Mouse (Mus musculus) midbrain, postnatal 0 days (tissue): ENCODE data around the gene Nudcd2. TPM values are rescaled to one million over a fixed set of nuclear protein-coding genes. Genes with fewer than 3 reads are reported as not detected.
A peak's percentile ranks its signal among the peaks of the same experiment; 100 is the strongest.

ENCODE experiments used
- ATAC-seq: fragments of 200-750 bp; cut with Nextera tagmentation; 2 replicates; pipeline ENCODE4 v1.8.0; 2017; ENCODE audit warnings: moderate number of reproducible peaks, mild to moderate bottlenecking, moderate TSS enrichment, moderate library complexity; ENCODE audit not compliant: low FRiP score
- DNase-seq: peaks from one replicate; pipeline ENCODE4 v3.0.0-alpha.2; 2015; ENCODE audit warnings: low spot score
- H3K27ac ChIP-seq: fragments of 300-500 bp; sonication (generic); 2 replicates; pipeline ENCODE4 v1.5.1; 2014; ENCODE audit warnings: low read depth, mild to moderate bottlenecking, low read length, mixed read lengths
- H3K27me3 ChIP-seq: fragments of 300-500 bp; sonication (generic); 2 replicates; pipeline ENCODE4 v1.6.1; 2014; ENCODE audit warnings: low read length, control low read depth, mixed read lengths; ENCODE audit not compliant: insufficient read depth
- H3K36me3 ChIP-seq: fragments of 300-500 bp; sonication (generic); 2 replicates; pipeline ENCODE4 v1.6.1; 2014; ENCODE audit warnings: low read length, control low read depth, mixed read lengths; ENCODE audit not compliant: insufficient read depth
- H3K4me1 ChIP-seq: fragments of 300-500 bp; sonication (generic); 2 replicates; pipeline ENCODE4 v1.6.1; 2014; ENCODE audit warnings: mild to moderate bottlenecking, control low read depth, antibody characterized with exemption, low read length, mixed read lengths; ENCODE audit not compliant: insufficient read depth
- H3K4me2 ChIP-seq: fragments of 300-500 bp; sonication (generic); 2 replicates; pipeline ENCODE4 v1.6.1; 2014; ENCODE audit warnings: low read depth, mild to moderate bottlenecking, low read length, mixed read lengths; ENCODE audit not compliant: poor library complexity, severe bottlenecking
- H3K4me3 ChIP-seq: fragments of 300-500 bp; sonication (generic); 2 replicates; pipeline ENCODE4 v1.5.1; 2014; ENCODE audit warnings: low read depth, mild to moderate bottlenecking, low read length, moderate library complexity
- H3K9ac ChIP-seq: fragments of 300-500 bp; sonication (generic); replicated peaks from 2 replicates; pipeline ENCODE4 v1.6.1; 2014; ENCODE audit warnings: mild to moderate bottlenecking, low read length, moderate library complexity, mixed read lengths; ENCODE audit not compliant: poor library complexity, severe bottlenecking
- H3K9me3 ChIP-seq: fragments of 300-500 bp; sonication (generic); 2 replicates; pipeline ENCODE4 v1.6.1; 2016; ENCODE audit warnings: low read length, control low read depth
- CTCF ChIP-seq: IDR thresholded peaks from 2 replicates; pipeline ENCODE4 v1.5.1; 2016; ENCODE audit warnings: antibody characterized with exemption, mild to moderate bottlenecking
- WGBS: fragments of 180-500 bp; shearing (Covaris S2); extraction: QIAGEN DNeasy Blood & Tissue Kit; methylation state at CpG from one replicate; pipeline ENCODE4 v1.1.7; 2014; 5-methylcytosine and 5-hydroxymethylcytosine counted together
- polyA plus RNA-seq: library from polyadenylated mRNA; unstranded; fragments of >200 nt; fragmentation: Nextera tagmentation; extraction: Ambion mirVana; gene quantifications from 2 replicates; pipeline ENCODE4 v1.2.1, GENCODE M21; 2015
- total RNA-seq: library from RNA; depleted of rRNA; stranded (reverse); fragments of >200 nt; gene quantifications from 2 replicates; pipeline ENCODE4 v1.2.3, GENCODE M21; 2014

Gene Nudcd2
- total and polyA plus RNA-seq, 2 experiments from 2014 or later = 17.4 to 45.9 TPM

GRCm38 (mm10) chr11:40763395-40763794 lies 29.9 kb downstream of the Nudcd2 start:
- peak; percentile 50 for TF ChIP-seq CTCF
- H3K9ac ChIP-seq = no peak overlapping the region
- 26% methylated on average over 2 of the region's 2 CpGs for WGBS
- no peaks in the 10 kb centered on the region for H3K4me1 ChIP-seq
- ATAC-seq (no peak), DNase-seq (no peak)
- no peaks in the 10 kb centered on the region for H3K27me3 ChIP-seq
- H3K27ac ChIP-seq = no peak overlapping the region
- H3K4me3 ChIP-seq = no peak overlapping the region
- no peaks in the 10 kb centered on the region for H3K36me3 ChIP-seq
- H3K9me3 ChIP-seq = no peaks in the 10 kb centered on the region
- H3K4me2 ChIP-seq = no peak overlapping the region

DNA sequence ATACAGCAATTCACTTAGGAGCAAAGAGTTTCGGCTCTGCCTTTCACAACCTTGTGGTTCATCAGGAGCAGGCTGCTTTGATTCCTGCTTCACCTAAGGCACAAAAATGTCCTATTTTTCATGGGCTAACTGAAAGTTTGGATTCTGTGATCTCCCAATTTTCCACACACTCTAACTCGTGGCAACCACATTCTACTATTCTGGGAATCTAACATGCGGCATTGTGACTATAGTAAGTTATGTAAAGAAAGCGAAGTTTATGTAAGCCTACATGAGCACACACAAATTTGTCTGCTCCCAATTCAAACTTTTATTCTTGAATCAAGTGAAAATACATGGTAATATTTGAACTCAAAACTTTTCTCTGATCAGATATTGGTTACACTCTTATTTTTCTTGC lies 31.2 kb downstream of the Nudcd2 start:
- H3K36me3 ChIP-seq = no peaks in the 10 kb centered on the region
- no peak for DNase-seq
- H3K27me3 ChIP-seq = no peaks in the 10 kb centered on the region
- 87% methylated on average over 4 of the region's 4 CpGs for WGBS
- no peak overlapping the region for H3K9ac ChIP-seq
- no peak for TF ChIP-seq CTCF
- no peak for ATAC-seq
- H3K9me3 ChIP-seq = no peaks in the 10 kb centered on the region
- H3K4me2 ChIP-seq = no peak overlapping the region
- no peak overlapping the region for H3K27ac ChIP-seq
- no peak overlapping the region for H3K4me3 ChIP-seq
- no peaks in the 10 kb centered on the region for H3K4me1 ChIP-seq

GRCm38 (mm10) chr11:40775315-40776269 lies 42.1 kb downstream of the Nudcd2 start:
- TF ChIP-seq CTCF = peak; percentile 91
- H3K27me3 ChIP-seq = no peaks in the 10 kb centered on the region
- WGBS = 46% methylated on average over 12 of the region's 12 CpGs
- DNase-seq (peak; percentile 83), ATAC-seq (no peak)
- H3K36me3 ChIP-seq = no peaks in the 10 kb centered on the region
- no peaks in the 10 kb centered on the region for H3K9me3 ChIP-seq
- no peak overlapping the region for H3K27ac ChIP-seq
- no peak overlapping the region for H3K4me3 ChIP-seq
- H3K9ac ChIP-seq = no peak overlapping the region
- no peaks in the 10 kb centered on the region for H3K4me1 ChIP-seq
- no peak overlapping the region for H3K4me2 ChIP-seq

- 58% methylated on average over 2 of the region's 2 CpGs for WGBS
- Histone ChIP-seq H3K9me3 (no peaks in the 10 kb centered on the region), H3K4me1 (no peaks in the 10 kb centered on the region), H3K27ac (no peak overlapping the region), H3K4me2 (no peak overlapping the region), H3K9ac (no peak overlapping the region), H3K36me3 (no peaks in the 10 kb centered on the region), H3K4me3 (no peak overlapping the region), H3K27me3 (no peaks in the 10 kb centered on the region)
- no peak for ATAC-seq
- no peak for TF ChIP-seq CTCF
- DNase-seq = no peak
Observed at GRCm38 (mm10) chr11:40781857-40782256, 48.4 kb downstream of the Nudcd2 start.

GRCm38 (mm10) chr11:40783346-40783745 lies 49.9 kb downstream of the Nudcd2 start:
- Histone ChIP-seq H3K4me2 (no peak overlapping the region), H3K27me3 (no peaks in the 10 kb centered on the region), H3K4me1 (no peaks in the 10 kb centered on the region), H3K36me3 (no peaks in the 10 kb centered on the region), H3K9me3 (no peaks in the 10 kb centered on the region), H3K4me3 (no peak overlapping the region), H3K9ac (no peak overlapping the region), H3K27ac (no peak overlapping the region)
- DNase-seq (no peak), ATAC-seq (no peak)
- 83% methylated on average over 1 of the region's 1 CpGs for WGBS
- TF ChIP-seq CTCF = no peak

DNA sequence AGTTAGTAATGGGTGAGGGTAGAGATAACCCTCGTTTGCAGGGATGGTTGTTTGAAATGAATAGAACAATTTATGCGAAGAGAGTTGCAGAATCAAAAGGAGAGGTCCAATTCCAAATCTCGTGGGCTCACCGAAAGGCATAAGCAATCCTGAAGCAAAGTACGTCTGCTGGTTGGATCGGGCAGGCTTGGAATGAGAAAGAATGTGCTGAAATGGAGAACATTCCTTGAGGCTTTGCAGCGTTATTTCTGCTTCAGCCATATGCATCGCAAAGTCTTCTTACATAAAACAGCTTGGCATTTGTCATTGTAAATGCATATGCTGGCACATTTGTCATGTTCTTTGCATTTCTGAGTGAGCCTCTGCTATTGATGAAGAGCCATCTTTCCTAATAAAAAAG lies 50.9 kb downstream of the Nudcd2 start:
- Histone ChIP-seq H3K4me2 (no peak overlapping the region), H3K27ac (no peak overlapping the region), H3K9ac (no peak overlapping the region), H3K4me1 (no peaks in the 10 kb centered on the region), H3K4me3 (no peak overlapping the region), H3K9me3 (no peaks in the 10 kb centered on the region), H3K36me3 (no peaks in the 10 kb centered on the region), H3K27me3 (no peaks in the 10 kb centered on the region)
- WGBS = 73% methylated on average over 8 of the region's 8 CpGs
- no peak for TF ChIP-seq CTCF
- DNase-seq (no peak), ATAC-seq (no peak)
